Mouse (Mus musculus) kidney, adult 2 months (tissue): ENCODE data around the gene Pds5b. TPM values are rescaled to one million over a fixed set of nuclear protein-coding genes. Genes with fewer than 3 reads are reported as not detected.
A peak's percentile ranks its signal among the peaks of the same experiment; 100 is the strongest.
"Not testable (repeated sequence)": the region's sequence is repeated elsewhere in the genome, so short reads cannot be mapped to it uniquely, and the experiment has no call there.

Experiments used
- DNase-seq: peaks from one replicate; pipeline ENCODE4 v3.0.0; 2021
- H3K27ac ChIP-seq: fragments of 200-500 bp; 2 replicates; pipeline ENCODE4 v1.5.1; 2012; ENCODE audit warnings: low read depth, low read length, control low read depth, inconsistent platforms; ENCODE audit not compliant: insufficient read depth
- H3K27me3 ChIP-seq: fragments of 200-500 bp; replicated peaks from 2 replicates; pipeline ENCODE4 v1.6.1; 2012; ENCODE audit warnings: mild to moderate bottlenecking, moderate library complexity, low read length, inconsistent platforms; ENCODE audit not compliant: control insufficient read depth, insufficient read depth
- H3K36me3 ChIP-seq: fragments of 200-500 bp; 2 replicates; pipeline ENCODE4 v1.6.1; 2012; ENCODE audit warnings: mild to moderate bottlenecking, moderate library complexity, low read length, inconsistent platforms; ENCODE audit not compliant: control insufficient read depth, insufficient read depth
- H3K4me1 ChIP-seq: fragments of 200-500 bp; 2 replicates; pipeline ENCODE4 v1.6.1; 2011; ENCODE audit warnings: low read length; ENCODE audit not compliant: control insufficient read depth, insufficient read depth
- H3K4me3 ChIP-seq: fragments of 200-500 bp; 2 replicates; pipeline ENCODE4 v1.5.1; 2011; ENCODE audit warnings: mild to moderate bottlenecking, low read depth, low read length, control low read depth; ENCODE audit not compliant: insufficient read depth
- CTCF ChIP-seq: fragments of 200-500 bp; conservative IDR thresholded peaks from 2 replicates; pipeline ENCODE4 v1.5.1; 2011; ENCODE audit warnings: low read depth, mild to moderate bottlenecking, control low read depth, low read length, moderate library complexity, mixed read lengths; ENCODE audit not compliant: insufficient read depth, insufficient read length
- POLR2A ChIP-seq: fragments of 200-500 bp; IDR thresholded peaks from one replicate; pipeline ENCODE4 v1.6.1; 2011; ENCODE audit warnings: low read depth, low read length, control low read depth
- WGBS: fragments of 180-500 bp; shearing (Covaris S2); methylation state at CpG from one replicate; pipeline ENCODE4 v1.1.7; 2018; 5-methylcytosine and 5-hydroxymethylcytosine counted together
- polyA plus RNA-seq: library from polyadenylated mRNA; depleted of rRNA; stranded (reverse); fragments of >200 nt; gene quantifications from 2 replicates; pipeline ENCODE4 v1.2.3, GENCODE M21; 2012; rRNA removed

The Pds5b gene
- 3.9 and 5.0 TPM in 2 replicates for polyA plus RNA-seq

DNA sequence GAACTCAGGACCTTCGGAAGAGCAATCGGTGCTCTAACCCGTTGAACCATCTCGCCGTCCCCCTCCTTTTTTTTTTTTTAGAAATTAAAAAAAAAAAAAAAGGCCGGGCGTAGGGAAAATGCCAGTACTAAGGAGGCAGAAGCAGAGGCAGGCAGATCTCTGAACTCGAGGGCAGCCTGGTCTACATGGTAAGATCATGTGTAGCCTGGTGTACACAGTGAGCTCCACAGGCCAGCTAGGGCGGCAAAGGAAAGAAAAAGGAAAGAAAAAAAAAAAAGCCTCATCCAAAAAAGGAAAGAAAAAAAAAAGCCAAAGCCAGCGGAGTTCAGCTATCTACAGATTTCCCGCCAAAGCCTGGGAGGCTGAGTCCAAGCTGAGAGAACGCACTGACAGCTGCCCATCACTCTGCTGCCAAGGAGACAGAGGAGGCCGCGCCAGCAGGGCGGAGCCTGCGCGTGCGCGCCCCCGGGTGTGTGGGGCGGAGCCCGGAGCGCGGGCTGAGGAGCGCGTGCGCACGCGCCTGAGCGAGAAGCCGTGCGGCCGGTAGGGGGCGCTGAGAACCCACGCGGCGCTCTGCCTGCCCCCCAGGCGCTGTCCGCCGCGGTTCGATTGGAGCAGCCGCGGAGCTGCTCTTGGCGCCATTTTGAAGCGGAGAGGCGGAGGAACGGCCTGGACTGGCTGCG lies at the start of gene Pds5b:
Gene Pds5b (plus strand): TSS at position 587 of the 683 bp plus-strand sequence.
- WGBS: 14% methylated on average over 49 of the region's 49 CpGs
- H3K27me3 ChIP-seq: no peaks in the 10 kb centered on the region
- peak within 1 kb of the TSS; percentile 55 for H3K27ac ChIP-seq
- H3K4me1 ChIP-seq: no peaks in the 10 kb centered on the region; the same call in 1 of the 2 replicates
- no peaks in the 10 kb centered on the region for H3K36me3 ChIP-seq
- H3K4me3 ChIP-seq: peak within 1 kb of the TSS; percentile 99
- TF ChIP-seq POLR2A (no peak), CTCF (peak; percentile 84)
- DNase-seq: peak; percentile 96

DNA sequence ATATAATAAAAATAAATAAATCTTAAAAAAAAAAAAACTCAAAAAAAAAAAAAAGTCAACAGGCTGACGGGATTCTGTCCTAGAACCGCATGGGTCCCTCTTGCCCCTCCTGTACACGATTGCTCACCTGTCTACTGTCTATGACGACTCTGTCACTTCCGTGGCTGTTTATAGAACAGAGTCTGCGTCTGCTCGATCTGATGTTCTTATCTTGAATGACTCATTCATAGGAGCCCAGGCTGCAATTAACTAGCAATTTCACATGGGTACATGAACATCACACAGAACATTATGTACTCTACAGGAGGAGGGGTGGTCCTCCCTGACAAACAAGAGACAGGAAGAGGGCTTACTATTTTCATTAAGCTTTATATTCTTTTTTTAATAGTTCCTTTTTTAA lies 48.0 kb upstream of the Pds5b start:
- no peaks in the 10 kb centered on the region for H3K27me3 ChIP-seq
- DNase-seq: no peak
- WGBS: 87% methylated on average over 7 of the region's 7 CpGs
- H3K4me3 ChIP-seq: no peak overlapping the region
- TF ChIP-seq POLR2A (no peak), CTCF (no peak)
- no peaks in the 10 kb centered on the region for H3K36me3 ChIP-seq
- H3K4me1 ChIP-seq: no peaks in the 10 kb centered on the region; the same call in 1 of the 2 replicates
- H3K27ac ChIP-seq: no peak overlapping the region

DNA sequence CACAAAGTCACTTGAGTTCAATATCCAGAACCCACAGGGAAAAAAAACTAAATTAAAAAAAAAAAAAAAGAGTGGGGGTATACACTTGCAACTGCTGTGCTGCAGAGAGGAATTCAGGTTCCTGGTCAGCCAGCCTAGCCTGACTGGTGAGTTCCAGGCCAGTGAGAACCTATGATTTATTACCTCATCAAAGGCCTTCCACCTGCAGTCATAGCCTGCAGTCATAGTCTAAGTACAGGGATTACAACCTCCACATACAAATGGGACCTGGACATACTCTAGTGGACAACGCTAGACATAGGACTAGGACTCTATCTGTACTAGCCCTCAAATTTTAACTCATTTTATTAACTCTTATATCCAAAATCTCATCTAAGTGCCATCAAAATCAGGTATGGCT lies 44.3 kb upstream of the Pds5b start:
- Histone ChIP-seq H3K4me3 (no peak overlapping the region), H3K36me3 (no peaks in the 10 kb centered on the region), H3K27ac (no peak overlapping the region), H3K4me1 (no peaks in the 10 kb centered on the region; the same call in 1 of the 2 replicates), H3K27me3 (no peaks in the 10 kb centered on the region)
- 60% methylated on average over 1 of the region's 1 CpGs for WGBS
- DNase-seq: peak; percentile 10
- no peak for TF ChIP-seq POLR2A

DNA sequence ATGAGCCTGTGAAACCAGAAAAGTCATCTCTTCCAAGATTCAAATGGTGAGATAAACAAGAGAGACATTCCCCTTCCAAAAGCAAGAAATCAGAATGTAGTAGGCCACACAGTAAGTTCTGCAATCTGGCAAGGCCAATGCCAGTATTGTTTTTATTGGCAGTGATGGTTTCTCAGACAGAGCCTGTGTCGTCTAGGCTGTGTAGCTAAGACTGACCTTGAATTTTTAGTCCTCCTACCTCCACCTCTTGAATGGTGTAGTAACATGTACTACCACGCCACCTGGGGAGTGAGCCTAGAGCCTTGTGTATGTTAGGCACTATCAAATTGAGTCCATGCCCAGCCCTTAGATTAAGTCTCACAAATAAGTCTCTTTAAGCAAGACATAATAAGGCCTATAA lies 43.8 kb upstream of the Pds5b start:
- no peaks in the 10 kb centered on the region for H3K36me3 ChIP-seq
- H3K4me3 ChIP-seq: no peak overlapping the region
- no peaks in the 10 kb centered on the region for H3K27me3 ChIP-seq
- H3K27ac ChIP-seq: 0 out of 2 replicates have a peak overlapping the region, but pooled peaks have one; percentile 31
- no peaks in the 10 kb centered on the region; the same call in 1 of the 2 replicates for H3K4me1 ChIP-seq
- WGBS: 65% methylated on average over 2 of the region's 2 CpGs
- TF ChIP-seq POLR2A (no peak), CTCF (no peak)
- no peak for DNase-seq

DNA sequence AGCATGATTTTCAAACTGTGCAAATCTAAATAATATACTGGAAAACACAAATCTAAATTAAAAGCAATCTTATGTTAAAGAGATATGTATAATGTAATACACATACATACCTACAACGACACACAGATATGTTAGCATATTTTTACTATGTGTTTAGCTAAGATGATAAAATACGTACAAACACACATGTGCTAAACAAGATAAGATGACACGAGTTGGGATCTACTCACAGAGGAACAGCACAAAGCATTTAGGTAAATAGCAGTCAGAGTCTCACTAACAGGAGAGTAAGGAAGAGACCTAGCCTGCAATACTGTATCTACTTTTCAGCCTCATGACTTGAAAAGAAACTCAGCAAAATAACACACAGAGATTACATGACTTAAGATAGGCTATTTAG lies 32.1 kb upstream of the Pds5b start:
- 93% methylated on average over 3 of the region's 3 CpGs for WGBS
- H3K27me3 ChIP-seq: no peaks in the 10 kb centered on the region
- H3K4me1 ChIP-seq: no peaks in the 10 kb centered on the region
- H3K4me3 ChIP-seq: no peak overlapping the region
- H3K36me3 ChIP-seq: peaks cover 4% of the 10 kb centered on the region; the same call in 1 of the 2 replicates
- no peak for DNase-seq
- H3K27ac ChIP-seq: no peak overlapping the region
- TF ChIP-seq POLR2A (no peak), CTCF (no peak)

DNA sequence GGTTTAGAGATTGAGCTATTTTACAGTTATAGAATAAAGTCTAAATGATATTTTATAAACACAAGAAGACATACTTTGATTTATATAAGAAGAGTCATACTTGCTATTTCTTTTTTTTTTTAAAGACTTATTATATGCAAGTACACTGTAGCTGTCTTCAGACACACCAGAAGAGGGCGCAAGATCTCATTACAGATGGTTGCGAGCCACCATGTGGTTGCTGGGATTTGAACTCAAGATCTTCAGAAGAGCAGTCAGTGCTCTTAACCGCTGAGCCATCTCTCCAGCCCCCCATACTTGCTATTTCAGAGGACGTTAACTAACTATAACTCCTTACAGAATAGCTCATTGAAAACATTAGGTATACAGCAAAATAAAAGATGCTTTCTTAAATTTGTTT lies 30.1 kb upstream of the Pds5b start:
- H3K27ac ChIP-seq, H3K27me3 ChIP-seq, H3K4me1 ChIP-seq, H3K4me3 ChIP-seq, DNase-seq, H3K36me3 ChIP-seq: not testable (repeated sequence)
- 99% methylated on average over 4 of the region's 4 CpGs for WGBS

DNA sequence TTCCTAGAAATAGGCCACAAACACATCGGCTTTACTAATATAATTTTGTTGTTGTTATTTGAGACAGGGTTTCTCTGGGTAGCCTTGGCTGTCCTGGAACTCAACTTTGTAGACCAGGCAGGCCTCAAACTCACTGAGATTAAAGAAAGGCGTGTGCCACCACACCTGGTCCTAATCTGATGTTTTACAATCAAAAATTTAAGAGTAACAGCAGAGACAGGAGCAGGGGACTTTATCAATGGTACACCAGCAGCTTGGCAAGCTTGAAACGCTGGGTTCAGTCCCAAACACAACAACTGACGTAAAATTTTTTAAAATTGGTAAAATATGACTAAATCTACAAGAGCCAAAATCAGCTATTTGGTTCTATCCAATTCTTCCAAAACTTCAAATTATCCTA lies 28.6 kb upstream of the Pds5b start:
- DNase-seq: no peak
- TF ChIP-seq POLR2A (no peak), CTCF (no peak)
- Histone ChIP-seq H3K4me1 (no peaks in the 10 kb centered on the region), H3K27me3 (no peaks in the 10 kb centered on the region), H3K27ac (no peak overlapping the region), H3K4me3 (no peak overlapping the region), H3K36me3 (peaks cover 8% of the 10 kb centered on the region)
- 90% methylated on average over 4 of the region's 4 CpGs for WGBS
